Mouse (Mus musculus) E14TG2a.4 (cell line): Measurements from ENCODE around the gene Islr2.

Source experiments
- H3K27me3 ChIP-seq: 2 replicates; pipeline ENCODE4 v1.6.1; 2014; ENCODE audit warnings: low read length, control low read depth; ENCODE audit not compliant: insufficient read depth
- H3K36me3 ChIP-seq: 2 replicates; pipeline ENCODE4 v1.6.1; 2014; ENCODE audit warnings: low read length, control low read depth; ENCODE audit not compliant: insufficient read depth
- H3K4me1 ChIP-seq: replicated peaks from 2 replicates; pipeline ENCODE4 v1.6.1; 2014; ENCODE audit warnings: low read depth, low read length, control low read depth
- H3K4me3 ChIP-seq: replicated peaks from 2 replicates; pipeline ENCODE4 v1.5.1; 2014; ENCODE audit warnings: mild to moderate bottlenecking, low read length
- H3K9me3 ChIP-seq: 2 replicates; pipeline ENCODE4 v1.6.1; 2014; ENCODE audit warnings: low read length, control low read depth
- CTCF ChIP-seq: conservative IDR thresholded peaks from 2 replicates; pipeline ENCODE4 v1.5.1; 2014; ENCODE audit warnings: low read length
- NANOG ChIP-seq: IDR thresholded peaks from 2 replicates; pipeline ENCODE4 v1.6.1; 2014; ENCODE audit warnings: borderline replicate concordance, low read length, mixed read lengths
- POU5F1 ChIP-seq: IDR thresholded peaks from 2 replicates; pipeline ENCODE4 v1.6.1; 2014; ENCODE audit warnings: low read length, borderline replicate concordance

Gene Islr2

DNA sequence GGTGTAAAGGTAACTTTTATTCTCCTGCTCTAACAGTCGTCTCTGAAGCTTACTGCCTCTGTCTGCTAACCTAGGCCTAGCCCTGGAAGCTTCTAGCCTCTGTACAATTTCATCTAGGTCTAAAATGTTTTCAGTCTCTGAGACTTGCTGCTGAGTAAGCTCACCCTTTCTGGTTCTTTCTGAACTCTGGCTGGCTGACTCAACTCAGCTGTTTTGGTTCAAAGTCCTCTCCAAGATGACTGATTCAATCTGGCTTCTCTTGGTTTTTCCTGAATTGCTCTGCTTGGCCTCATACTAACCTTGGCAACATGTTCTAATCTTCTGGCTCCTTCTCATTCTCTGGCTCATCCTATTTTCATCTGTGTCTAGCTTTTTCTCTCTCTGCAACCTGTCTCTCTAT, 38.3 kb downstream of the Islr2 start:
- TF ChIP-seq NANOG (no peak), POU5F1 (no peak), CTCF (no peak)
- Histone ChIP-seq H3K27me3 (peaks cover 24% of the 10 kb centered on the region), H3K36me3 (no peaks in the 10 kb centered on the region), H3K4me1 (peaks cover 10% of the 10 kb centered on the region), H3K4me3 (no peak overlapping the region), H3K9me3 (peaks cover 8% of the 10 kb centered on the region)

DNA sequence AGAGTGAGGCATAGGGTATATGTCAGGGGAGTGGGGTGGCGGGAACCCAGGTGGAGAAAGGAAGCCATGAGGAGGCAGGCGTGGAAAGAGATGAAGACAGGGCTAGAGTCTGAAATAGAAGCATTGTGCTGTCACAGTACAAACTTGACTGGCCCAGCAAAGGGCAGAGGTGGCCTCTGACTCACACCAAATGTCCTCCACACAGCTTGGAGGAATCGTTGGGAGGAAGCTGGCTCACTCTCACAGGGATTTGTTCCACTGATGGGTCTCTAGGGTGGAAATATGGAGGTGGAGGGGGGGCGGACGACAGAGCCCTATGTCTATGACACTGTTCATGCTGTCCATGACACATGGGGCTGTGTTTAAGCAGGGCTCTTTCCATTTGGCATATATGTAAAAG, 41.0 kb downstream of the Islr2 start:
- peaks cover 10% of the 10 kb centered on the region for H3K4me1 ChIP-seq
- peaks cover 8% of the 10 kb centered on the region for H3K9me3 ChIP-seq

DNA sequence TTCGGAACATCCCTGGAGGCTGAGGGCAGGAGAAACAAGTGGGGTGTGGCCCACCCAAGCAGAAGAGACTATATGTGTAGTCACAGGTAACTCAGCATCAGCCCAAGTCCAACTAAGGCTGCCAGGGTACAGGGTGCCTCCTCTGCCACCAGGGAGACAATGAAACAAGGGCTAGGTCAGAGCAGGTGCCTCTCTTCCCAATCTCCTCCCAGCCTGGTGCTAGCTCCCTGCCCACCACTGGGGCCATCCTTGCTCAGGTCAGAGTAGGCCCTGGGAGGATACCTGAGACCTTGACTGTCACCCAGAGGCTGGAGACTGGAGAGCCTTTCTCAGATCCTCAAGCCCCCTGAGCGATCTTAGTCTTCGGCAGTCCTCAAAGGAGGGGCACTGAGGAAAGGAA, 41.9 kb downstream of the Islr2 start:
- TF ChIP-seq NANOG (no peak), POU5F1 (no peak), CTCF (no peak)
- Histone ChIP-seq H3K9me3 (peaks cover 8% of the 10 kb centered on the region), H3K36me3 (no peaks in the 10 kb centered on the region), H3K4me3 (no peak overlapping the region), H3K27me3 (peaks cover 58% of the 10 kb centered on the region), H3K4me1 (peaks cover 19% of the 10 kb centered on the region)

More for the DNA sequence above, 41.0 kb downstream of the Islr2 start:
- Histone ChIP-seq H3K27me3 (peaks cover 48% of the 10 kb centered on the region), H3K4me3 (no peak overlapping the region), H3K36me3 (no peaks in the 10 kb centered on the region)
- TF ChIP-seq POU5F1 (no peak), NANOG (no peak), CTCF (no peak)

DNA sequence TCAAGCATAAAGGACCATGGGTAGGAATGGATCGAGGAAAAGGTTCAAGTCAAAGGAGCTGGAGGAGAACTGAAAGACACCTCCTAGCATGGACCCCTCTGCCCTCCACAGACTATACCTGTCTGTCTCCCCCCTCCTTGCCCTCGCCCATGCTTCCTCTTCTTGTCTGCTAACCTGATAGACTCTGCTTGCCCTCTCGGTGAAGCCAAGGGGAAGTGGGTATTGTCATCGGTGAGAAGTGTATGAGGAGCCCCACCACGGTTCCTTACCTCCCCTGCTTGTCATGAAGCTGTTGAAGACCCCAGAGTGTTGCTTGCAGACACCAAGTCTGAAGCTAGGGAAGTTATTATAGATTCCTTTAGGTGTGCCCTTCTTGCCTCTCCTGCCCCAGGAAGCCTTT, 43.8 kb downstream of the Islr2 start:
- Histone ChIP-seq H3K9me3 (no peaks in the 10 kb centered on the region), H3K4me3 (no peak overlapping the region)
- TF ChIP-seq POU5F1, result no peak
- TF ChIP-seq CTCF, result no peak
- TF ChIP-seq NANOG, result no peak

DNA sequence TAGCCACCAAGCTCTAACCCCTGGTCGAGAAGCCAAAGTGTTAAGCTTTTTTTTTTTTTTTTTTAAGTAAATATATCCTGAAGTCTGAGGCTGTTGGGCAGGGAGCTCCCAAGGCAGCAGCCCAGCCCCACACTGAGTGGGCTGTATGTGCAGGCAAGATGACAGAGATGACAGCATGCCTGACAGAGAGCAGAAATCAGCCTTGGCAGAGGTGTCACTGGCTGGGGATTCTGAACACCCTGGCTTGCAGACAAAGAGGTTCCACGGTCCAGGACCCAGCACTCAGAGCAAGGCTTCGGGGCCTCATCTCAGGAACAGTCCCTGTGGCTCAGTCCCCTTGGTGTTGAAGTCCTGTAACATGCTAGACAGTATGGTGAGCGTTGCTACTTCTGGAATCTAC, 44.3 kb downstream of the Islr2 start:
- TF ChIP-seq NANOG, result no peak
- Histone ChIP-seq H3K9me3 (no peaks in the 10 kb centered on the region), H3K4me3 (no peak overlapping the region), H3K27me3 (peaks cover 78% of the 10 kb centered on the region), H3K36me3 (no peaks in the 10 kb centered on the region), H3K4me1 (peaks cover 22% of the 10 kb centered on the region)

More for the DNA sequence above, 43.8 kb downstream of the Islr2 start:
- Histone ChIP-seq H3K4me1 (peaks cover 22% of the 10 kb centered on the region), H3K36me3 (no peaks in the 10 kb centered on the region), H3K27me3 (peaks cover 73% of the 10 kb centered on the region)

DNA sequence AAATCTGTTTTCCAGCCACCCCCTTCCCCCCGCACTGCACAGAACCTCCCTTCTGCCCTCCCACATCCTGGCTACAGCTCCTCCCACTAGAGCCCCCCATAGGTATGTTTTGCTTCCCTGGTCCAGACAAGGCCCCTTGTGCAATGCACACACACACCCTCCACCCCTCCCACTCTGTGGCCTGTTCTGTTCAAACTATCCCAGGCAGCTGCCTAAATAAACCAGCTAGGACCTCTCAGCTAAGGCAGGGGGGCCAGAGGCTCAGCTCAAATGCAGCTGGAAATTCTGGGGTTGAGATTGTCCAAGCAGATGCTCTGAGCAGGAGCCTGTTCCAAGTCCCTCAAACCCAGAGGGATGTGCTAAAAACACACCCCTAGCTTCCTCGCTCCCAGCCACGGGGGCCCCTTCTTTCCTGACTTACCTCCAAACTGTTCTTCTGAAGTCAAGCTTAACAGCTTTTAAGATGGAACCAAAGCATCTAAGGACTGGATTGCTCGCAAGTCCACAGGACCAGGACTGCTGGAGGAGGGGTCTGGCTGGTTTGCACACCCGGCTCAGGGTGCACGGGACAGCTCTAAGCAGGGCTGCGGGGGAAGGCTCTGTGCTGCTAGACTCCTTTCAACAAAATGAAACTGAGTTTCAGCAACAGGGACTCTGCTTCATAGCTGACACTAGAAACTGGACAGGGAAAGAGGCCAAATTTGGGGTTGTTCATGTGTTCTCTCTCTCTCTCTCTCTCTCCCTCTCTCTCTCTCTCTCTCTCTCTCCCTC, 45.4 kb downstream of the Islr2 start:
- Histone ChIP-seq H3K36me3 (no peaks in the 10 kb centered on the region), H3K27me3 (peaks cover 88% of the 10 kb centered on the region), H3K9me3 (no peaks in the 10 kb centered on the region), H3K4me3 (no peak overlapping the region), H3K4me1 (peaks cover 19% of the 10 kb centered on the region)
- no peak for TF ChIP-seq CTCF
- no peak for TF ChIP-seq NANOG
- no peak for TF ChIP-seq POU5F1

DNA sequence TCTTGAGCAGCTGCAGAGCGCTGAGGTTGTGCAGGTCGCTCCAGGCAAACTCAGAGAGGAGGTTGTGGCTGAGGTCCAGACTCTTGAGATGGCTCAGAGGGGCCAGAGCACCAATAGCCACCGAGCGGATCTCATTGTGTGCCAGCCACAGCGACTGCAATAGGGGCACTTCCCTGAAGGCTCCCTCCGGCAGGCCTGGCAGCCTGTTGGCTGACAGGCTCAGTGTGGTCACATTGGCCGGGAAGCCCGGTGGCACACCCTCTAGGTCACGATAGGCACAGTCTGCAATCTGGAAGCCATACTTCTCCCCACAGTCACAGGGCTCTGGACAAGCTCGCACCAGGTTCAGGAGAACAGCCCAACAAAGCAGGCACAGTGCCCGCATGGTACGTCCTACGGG, 46.3 kb downstream of the Islr2 start:
- TF ChIP-seq CTCF (no peak), POU5F1 (no peak), NANOG (no peak)
- Histone ChIP-seq H3K9me3 (no peaks in the 10 kb centered on the region), H3K4me1 (peaks cover 19% of the 10 kb centered on the region)

DNA sequence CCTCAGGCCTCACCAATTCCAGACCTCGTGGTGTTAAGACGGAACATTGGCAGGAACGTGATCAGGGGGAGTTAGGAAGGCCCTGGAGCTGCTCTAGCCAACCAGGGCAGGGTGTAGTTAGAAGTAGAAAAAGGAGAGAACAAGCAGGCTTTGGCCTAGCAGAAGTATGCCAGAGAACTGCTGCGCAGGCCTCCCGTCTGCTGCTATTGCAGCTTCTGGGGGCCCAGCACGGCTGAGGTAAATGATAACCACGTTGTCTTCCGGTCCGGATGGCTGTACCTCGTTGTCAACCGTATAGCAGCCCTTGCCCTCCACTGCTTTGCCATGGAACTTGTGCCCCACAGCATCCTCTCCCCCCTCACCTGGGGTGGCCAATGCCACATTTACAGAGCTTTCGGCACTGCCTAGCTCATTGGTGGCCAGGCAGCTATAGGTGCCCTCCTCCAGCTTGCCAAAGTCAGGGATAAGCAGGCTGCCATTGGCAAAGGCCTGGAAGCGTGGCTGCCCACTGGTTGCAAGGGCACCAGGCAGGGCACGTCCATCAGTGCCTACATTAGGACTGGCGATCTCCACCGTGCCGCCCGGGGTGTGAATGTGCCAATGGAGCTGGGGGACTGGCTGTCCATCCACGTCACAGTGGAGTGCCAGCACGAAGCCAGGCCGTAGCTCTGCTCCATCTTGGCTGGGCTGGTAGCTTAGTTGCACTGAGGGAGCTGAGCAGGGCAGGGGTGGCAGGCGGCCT, 47.1 kb downstream of the Islr2 start:
- H3K4me1 ChIP-seq, result peaks cover 20% of the 10 kb centered on the region
- H3K4me3 ChIP-seq, result peak overlapping the region; percentile 50
- no peaks in the 10 kb centered on the region for H3K9me3 ChIP-seq
- H3K36me3 ChIP-seq, result no peaks in the 10 kb centered on the region
- peaks cover 91% of the 10 kb centered on the region for H3K27me3 ChIP-seq
- TF ChIP-seq POU5F1 (no peak), NANOG (no peak), CTCF (no peak)

More for the DNA sequence above, 46.3 kb downstream of the Islr2 start:
- Histone ChIP-seq H3K4me3 (peak overlapping the region; percentile 50), H3K36me3 (no peaks in the 10 kb centered on the region), H3K27me3 (peaks cover 90% of the 10 kb centered on the region)

DNA sequence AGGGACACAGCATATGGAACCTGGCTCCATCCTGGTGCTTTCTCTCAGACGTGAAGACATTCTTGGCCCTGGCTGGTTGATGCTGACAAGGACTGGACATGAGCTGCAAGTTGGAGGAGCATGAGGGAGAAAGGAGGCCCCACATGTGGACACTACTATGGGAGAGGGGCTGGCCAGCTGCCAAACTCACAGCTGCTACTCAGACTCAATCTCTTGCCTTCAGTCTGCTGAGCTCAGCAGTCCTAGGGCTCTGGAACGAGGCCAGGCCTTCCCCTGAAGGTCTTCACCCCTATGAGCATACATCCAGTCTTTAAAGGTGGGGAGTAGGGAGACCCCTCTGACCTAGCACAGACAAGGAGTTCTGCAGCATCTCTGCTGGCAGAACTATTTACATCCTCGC, 48.8 kb downstream of the Islr2 start:
- Histone ChIP-seq H3K9me3 (no peaks in the 10 kb centered on the region), H3K27me3 (peaks cover 94% of the 10 kb centered on the region), H3K4me3 (no peak overlapping the region), H3K4me1 (peaks cover 23% of the 10 kb centered on the region), H3K36me3 (no peaks in the 10 kb centered on the region)
- no peak for TF ChIP-seq CTCF
- TF ChIP-seq NANOG, result no peak
- TF ChIP-seq POU5F1, result no peak
